Mouse (Mus musculus) forebrain, embryonic 12.5 days (tissue): Measurements from ENCODE around the gene Ank2. TPM values are rescaled to one million over a fixed set of nuclear protein-coding genes. Genes with fewer than 3 reads are reported as not detected.

Source experiments
- ATAC-seq: fragments of 200-750 bp; cut with Nextera tagmentation; 2 replicates; pipeline ENCODE4 v1.8.0; 2017; ENCODE audit warnings: moderate TSS enrichment; ENCODE audit not compliant: low FRiP score
- H3K27ac ChIP-seq: fragments of 300-500 bp; sonication (generic); 2 replicates; pipeline ENCODE4 v1.5.1; 2016; ENCODE audit warnings: mild to moderate bottlenecking
- H3K27me3 ChIP-seq: fragments of 300-500 bp; sonication (generic); 2 replicates; pipeline ENCODE4 v1.6.1; 2016; ENCODE audit warnings: mild to moderate bottlenecking
- H3K36me3 ChIP-seq: fragments of 300-500 bp; sonication (generic); replicated peaks from 2 replicates; pipeline ENCODE4 v1.6.1; 2016; ENCODE audit warnings: mild to moderate bottlenecking
- H3K4me1 ChIP-seq: fragments of 300-500 bp; sonication (generic); 2 replicates; pipeline ENCODE4 v1.6.1; 2016
- H3K4me2 ChIP-seq: fragments of 300-500 bp; sonication (generic); 2 replicates; pipeline ENCODE4 v1.6.1; 2016; ENCODE audit warnings: mild to moderate bottlenecking, moderate library complexity
- H3K4me3 ChIP-seq: fragments of 300-500 bp; sonication (generic); replicated peaks from 2 replicates; pipeline ENCODE4 v1.5.1; 2016; ENCODE audit warnings: mild to moderate bottlenecking
- H3K9ac ChIP-seq: fragments of 300-500 bp; sonication (generic); 2 replicates; pipeline ENCODE4 v1.6.1; 2016; ENCODE audit warnings: mild to moderate bottlenecking
- H3K9me3 ChIP-seq: fragments of 300-500 bp; sonication (generic); 2 replicates; pipeline ENCODE4 v1.6.1; 2016
- WGBS: fragments of 180-500 bp; shearing (Covaris S2); methylation state at CpG from one replicate; pipeline ENCODE4 v1.1.7; 2016; 5-methylcytosine and 5-hydroxymethylcytosine counted together
- polyA plus RNA-seq: library from polyadenylated mRNA; unstranded; fragments of >200 nt; fragmentation: Nextera tagmentation; extraction: Ambion mirVana; gene quantifications from 2 replicates; pipeline ENCODE4 v1.2.1, GENCODE M21; 2016

The Ank2 gene
- polyA plus RNA-seq, 1 experiment from 2014 or later, result 121 TPM

GRCm38 (mm10) chr3:126962326-126962725, 536.8 kb downstream of the Ank2 start:
- no peak overlapping the region for H3K27ac ChIP-seq
- no peaks in the 10 kb centered on the region for H3K27me3 ChIP-seq
- H3K9me3 ChIP-seq, result no peaks in the 10 kb centered on the region
- H3K4me1 ChIP-seq, result no peaks in the 10 kb centered on the region
- ATAC-seq, result no peak
- H3K4me2 ChIP-seq, result no peak overlapping the region
- no peak overlapping the region for H3K4me3 ChIP-seq
- no peak overlapping the region for H3K9ac ChIP-seq
- 94% methylated on average over 8 of the region's 8 CpGs for WGBS
- peaks cover 64% of the 10 kb centered on the region for H3K36me3 ChIP-seq

- Histone ChIP-seq H3K27me3 (no peaks in the 10 kb centered on the region), H3K9me3 (no peaks in the 10 kb centered on the region), H3K4me1 (no peaks in the 10 kb centered on the region), H3K27ac (no peak overlapping the region), H3K4me2 (no peak overlapping the region), H3K36me3 (peaks cover 48% of the 10 kb centered on the region), H3K4me3 (no peak overlapping the region), H3K9ac (no peak overlapping the region)
- WGBS, result 39% methylated on average over 1 of the region's 1 CpGs
- no peak for ATAC-seq
Observed at GRCm38 (mm10) chr3:126952698-126953097, 546.5 kb downstream of the Ank2 start.

- WGBS, result 95% methylated on average over 10 of the region's 10 CpGs
- Histone ChIP-seq H3K4me2 (no peak overlapping the region), H3K9me3 (no peaks in the 10 kb centered on the region), H3K9ac (no peak overlapping the region), H3K27ac (no peak overlapping the region), H3K4me1 (no peaks in the 10 kb centered on the region), H3K36me3 (peaks cover 84% of the 10 kb centered on the region), H3K27me3 (no peaks in the 10 kb centered on the region), H3K4me3 (no peak overlapping the region)
- no peak for ATAC-seq
Observed at GRCm38 (mm10) chr3:126946591-126946990, 552.6 kb downstream of the Ank2 start.

- ATAC-seq, result no peak
- Histone ChIP-seq H3K4me2 (no peak overlapping the region), H3K4me3 (no peak overlapping the region), H3K27me3 (no peaks in the 10 kb centered on the region), H3K9me3 (no peaks in the 10 kb centered on the region), H3K36me3 (peaks cover 83% of the 10 kb centered on the region), H3K9ac (no peak overlapping the region), H3K27ac (no peak overlapping the region), H3K4me1 (no peaks in the 10 kb centered on the region)
- 74% methylated on average over 4 of the region's 4 CpGs for WGBS
Observed at GRCm38 (mm10) chr3:126944838-126945237, 554.3 kb downstream of the Ank2 start.

- H3K36me3 ChIP-seq, result peaks cover 80% of the 10 kb centered on the region
- WGBS, result 92% methylated on average over 11 of the region's 11 CpGs
Observed at GRCm38 (mm10) chr3:126944081-126944480, 555.1 kb downstream of the Ank2 start.

GRCm38 (mm10) chr3:126940452-126940851, 558.7 kb downstream of the Ank2 start:
- H3K27me3 ChIP-seq, result no peaks in the 10 kb centered on the region
- H3K4me3 ChIP-seq, result no peak overlapping the region
- H3K9me3 ChIP-seq, result no peaks in the 10 kb centered on the region
- H3K27ac ChIP-seq, result no peak overlapping the region
- H3K4me1 ChIP-seq, result no peaks in the 10 kb centered on the region
- no peak overlapping the region for H3K9ac ChIP-seq
- WGBS, result 40% methylated on average over 5 of the region's 5 CpGs
- peaks cover 70% of the 10 kb centered on the region for H3K36me3 ChIP-seq
- ATAC-seq, result no peak
- H3K4me2 ChIP-seq, result no peak overlapping the region

More at GRCm38 (mm10) chr3:126944081-126944480, 555.1 kb downstream of the Ank2 start:
- H3K27me3 ChIP-seq, result no peaks in the 10 kb centered on the region
- H3K9ac ChIP-seq, result no peak overlapping the region
- H3K4me3 ChIP-seq, result no peak overlapping the region
- 0 out of 2 replicates have a peak, but pooled peaks have one; percentile 23 for ATAC-seq
- no peak overlapping the region for H3K4me2 ChIP-seq
- H3K4me1 ChIP-seq, result no peaks in the 10 kb centered on the region
- no peaks in the 10 kb centered on the region for H3K9me3 ChIP-seq
- H3K27ac ChIP-seq, result no peak overlapping the region

- ATAC-seq, result no peak
- H3K36me3 ChIP-seq, result peaks cover 68% of the 10 kb centered on the region
Observed at GRCm38 (mm10) chr3:126931884-126932506, 567.2 kb downstream of the Ank2 start.

GRCm38 (mm10) chr3:126923575-126924382, 575.4 kb downstream of the Ank2 start:
- Histone ChIP-seq H3K9ac (no peak overlapping the region), H3K27me3 (no peaks in the 10 kb centered on the region), H3K4me2 (no peak overlapping the region), H3K4me1 (no peaks in the 10 kb centered on the region), H3K36me3 (peaks cover 37% of the 10 kb centered on the region), H3K4me3 (no peak overlapping the region), H3K27ac (no peak overlapping the region), H3K9me3 (no peaks in the 10 kb centered on the region)
- WGBS, result 89% methylated on average over 12 of the region's 12 CpGs
- ATAC-seq, result no peak

More at GRCm38 (mm10) chr3:126931884-126932506, 567.2 kb downstream of the Ank2 start:
- Histone ChIP-seq H3K4me3 (no peak overlapping the region), H3K9ac (no peak overlapping the region), H3K27ac (no peak overlapping the region), H3K9me3 (no peaks in the 10 kb centered on the region), H3K4me1 (no peaks in the 10 kb centered on the region), H3K4me2 (no peak overlapping the region), H3K27me3 (no peaks in the 10 kb centered on the region)
- 81% methylated on average over 4 of the region's 4 CpGs for WGBS

- no peak for ATAC-seq
- WGBS, result 77% methylated on average over 3 of the region's 3 CpGs
- Histone ChIP-seq H3K27ac (no peak overlapping the region), H3K4me3 (no peak overlapping the region), H3K4me1 (no peaks in the 10 kb centered on the region), H3K36me3 (peaks cover 29% of the 10 kb centered on the region), H3K9ac (no peak overlapping the region), H3K27me3 (no peaks in the 10 kb centered on the region), H3K9me3 (no peaks in the 10 kb centered on the region), H3K4me2 (no peak overlapping the region)
Observed at GRCm38 (mm10) chr3:126921941-126922340, 577.2 kb downstream of the Ank2 start.

GRCm38 (mm10) chr3:126920296-126920695, 578.9 kb downstream of the Ank2 start:
- ATAC-seq, result no peak
- no peak overlapping the region for H3K27ac ChIP-seq
- H3K9ac ChIP-seq, result no peak overlapping the region
- WGBS, result 87% methylated on average over 3 of the region's 3 CpGs
- no peaks in the 10 kb centered on the region for H3K4me1 ChIP-seq
- H3K27me3 ChIP-seq, result no peaks in the 10 kb centered on the region
- H3K9me3 ChIP-seq, result no peaks in the 10 kb centered on the region
- peaks cover 19% of the 10 kb centered on the region for H3K36me3 ChIP-seq
- H3K4me3 ChIP-seq, result no peak overlapping the region
- no peak overlapping the region for H3K4me2 ChIP-seq

- no peak; the same call in 1 of the 2 replicates for ATAC-seq
- H3K4me2 ChIP-seq, result no peak overlapping the region
- H3K4me1 ChIP-seq, result no peaks in the 10 kb centered on the region
- no peak overlapping the region for H3K9ac ChIP-seq
- no peaks in the 10 kb centered on the region for H3K27me3 ChIP-seq
- WGBS, result 88% methylated on average over 10 of the region's 10 CpGs
- no peak overlapping the region for H3K27ac ChIP-seq
- H3K9me3 ChIP-seq, result no peaks in the 10 kb centered on the region
- peaks cover 16% of the 10 kb centered on the region for H3K36me3 ChIP-seq
- H3K4me3 ChIP-seq, result no peak overlapping the region
Observed at GRCm38 (mm10) chr3:126918805-126919473, 580.2 kb downstream of the Ank2 start.

- Histone ChIP-seq H3K4me3 (no peak overlapping the region), H3K9me3 (no peaks in the 10 kb centered on the region), H3K4me1 (no peaks in the 10 kb centered on the region), H3K27ac (no peak overlapping the region), H3K27me3 (no peaks in the 10 kb centered on the region), H3K36me3 (no peaks in the 10 kb centered on the region), H3K4me2 (no peak overlapping the region), H3K9ac (no peak overlapping the region)
- ATAC-seq, result no peak
Observed at GRCm38 (mm10) chr3:126916381-126916780, 582.8 kb downstream of the Ank2 start.
